Mouse (Mus musculus): ENCODE data around the gene Tes3-ps.
A peak's percentile ranks its signal among the peaks of the same experiment; 100 is the strongest.

Gene Tes3-ps

GRCm38 (mm10) chr13:49485388-49485787 is 7.7 kb upstream of the Tes3-ps start:
- DNase-seq (ENCODE audit: inconsistent age in 2 of 2, low spot score in 1 of 2): no peak

- no peak for DNase-seq (ENCODE audit: inconsistent age in 2 of 2, low spot score in 1 of 2)
Observed at GRCm38 (mm10) chr13:49504510-49504909, 11.4 kb downstream of the Tes3-ps start, which contains the start of gene Ecm2. Gene Ecm2, plus strand, starts transcription at chr13:49504810.

DNA sequence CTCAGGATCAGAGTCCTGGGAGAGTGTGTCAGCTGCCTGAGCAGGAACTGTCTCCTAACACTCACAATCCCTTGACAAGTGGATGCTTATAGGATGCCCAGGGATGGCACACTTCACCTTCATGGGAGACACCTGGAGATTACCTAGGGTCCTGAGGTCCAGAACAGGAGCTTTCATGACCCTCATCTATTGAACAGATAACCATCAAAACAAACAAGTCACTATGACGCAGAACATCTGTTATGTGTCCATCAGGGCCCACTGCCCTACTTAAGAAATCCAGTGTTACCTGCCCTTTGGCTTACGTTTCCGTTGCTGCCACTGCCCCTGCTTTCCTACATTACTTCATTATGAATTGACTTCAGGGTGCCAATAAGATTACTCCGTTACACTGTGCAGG is 12.7 kb downstream of the Tes3-ps start:
- no peak for DNase-seq (ENCODE audit: inconsistent age in 2 of 2, low spot score in 1 of 2)

DNA sequence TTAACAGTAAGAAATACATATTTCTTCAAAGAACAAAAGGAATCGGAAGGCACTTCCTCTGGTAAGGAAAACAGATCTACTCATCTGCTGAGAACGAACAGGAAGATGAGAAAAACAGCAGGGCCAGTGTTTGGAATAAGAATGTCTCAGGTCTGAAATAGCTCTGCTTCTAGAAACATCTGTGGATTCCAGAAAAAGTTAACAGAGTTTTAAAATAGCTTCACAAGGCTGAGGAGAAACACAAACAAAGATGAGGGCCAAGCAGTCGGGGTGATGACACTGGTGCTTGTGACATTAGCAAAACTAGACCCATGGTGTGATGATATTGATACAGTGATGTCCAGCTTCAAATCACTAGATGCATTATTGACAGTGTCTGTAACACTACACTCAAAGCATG is 14.1 kb downstream of the Tes3-ps start:
- no peak for DNase-seq (ENCODE audit: inconsistent age in 2 of 2, low spot score in 1 of 2)

- DNase-seq (ENCODE audit: inconsistent age in 2 of 2, low spot score in 1 of 2): no peak
Observed at GRCm38 (mm10) chr13:49518761-49519160, 25.6 kb downstream of the Tes3-ps start.

- DNase-seq (ENCODE audit: inconsistent age in 2 of 2, low spot score in 1 of 2): no peak
Observed at GRCm38 (mm10) chr13:49526235-49526634, 33.1 kb downstream of the Tes3-ps start.

- no peak for DNase-seq (ENCODE audit: inconsistent age in 2 of 2, low spot score in 1 of 2)
Observed at GRCm38 (mm10) chr13:49530636-49531035, 37.5 kb downstream of the Tes3-ps start.

- DNase-seq (ENCODE audit: inconsistent age in 2 of 2, low spot score in 1 of 2): peak; percentile 46 to 76
Observed at GRCm38 (mm10) chr13:49536946-49537345, 43.8 kb downstream of the Tes3-ps start.

DNA sequence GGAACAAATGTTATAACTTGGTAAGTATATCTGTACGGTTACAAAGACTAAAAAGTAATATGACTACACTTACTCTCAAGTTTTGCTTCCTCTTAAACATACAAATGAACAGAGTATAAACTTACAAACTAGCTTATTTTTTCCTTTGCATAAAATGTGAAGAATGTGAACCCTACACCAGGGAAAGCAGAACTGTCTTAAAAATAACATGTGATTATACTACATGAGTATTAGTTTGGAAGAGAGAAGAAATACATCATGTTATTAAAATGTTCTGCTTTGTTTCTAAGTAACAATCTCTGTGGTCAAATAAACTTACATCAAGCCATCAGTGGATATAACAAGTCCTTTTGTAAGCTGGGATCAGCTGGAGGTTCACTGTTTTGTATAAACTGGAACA is 45.6 kb downstream of the Tes3-ps start:
- DNase-seq (ENCODE audit: inconsistent age in 2 of 2, low spot score in 1 of 2): no peak

DNA sequence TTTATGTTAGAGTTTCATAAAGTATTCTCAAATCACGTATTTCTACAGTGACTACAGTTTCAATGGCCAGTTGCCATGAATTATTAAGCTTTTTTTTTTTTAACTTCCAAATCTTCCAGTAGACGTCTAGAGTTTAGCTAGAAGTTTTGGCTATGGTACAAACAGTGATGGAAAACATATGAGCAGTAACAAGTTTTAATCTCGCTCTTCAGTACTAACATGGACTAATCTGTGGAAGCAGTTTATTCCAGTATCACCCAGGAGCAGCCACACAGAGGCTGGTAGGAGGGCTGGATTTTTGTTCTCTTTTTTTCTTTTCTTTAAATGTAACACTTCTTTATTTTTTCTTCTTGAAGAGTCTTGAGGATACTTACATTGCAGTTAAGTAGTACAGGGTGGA is 51.2 kb downstream of the Tes3-ps start, which contains the start of gene Aspn:
Gene Aspn (plus strand): TSS at position 165 of the 400 bp plus-strand sequence.
- DNase-seq (ENCODE audit: inconsistent age in 2 of 2, low spot score in 1 of 2): no peak

GRCm38 (mm10) chr13:49545646-49546045 is 52.5 kb downstream of the Tes3-ps start:
- DNase-seq (ENCODE audit: inconsistent age in 2 of 2, low spot score in 1 of 2): no peak
